Mouse (Mus musculus) cortical plate, adult 2 months (tissue): ENCODE data around the gene Dmbt1.
"Not testable (repeated sequence)": the region's sequence is repeated elsewhere in the genome, so short reads cannot be mapped to it uniquely, and the experiment has no call there.

Experiments
- CTCF ChIP-seq: fragments of 200-500 bp; IDR thresholded peaks from 2 replicates; pipeline ENCODE4 v1.5.1; 2011; ENCODE audit warnings: mild to moderate bottlenecking, control low read depth, low read length; ENCODE audit not compliant: insufficient read depth; ENCODE audit errors: extremely low read depth
- POLR2A ChIP-seq: fragments of 200-500 bp; IDR thresholded peaks from 2 replicates; pipeline ENCODE4 v1.6.1; 2011; ENCODE audit warnings: mild to moderate bottlenecking, low read length, control low read depth; ENCODE audit not compliant: insufficient read depth; ENCODE audit errors: extremely low read depth

GRCm38 (mm10) chr7:131074098-131074497 lies 42.2 kb downstream of the Dmbt1 start:
- not testable (repeated sequence) for TF ChIP-seq POLR2A, CTCF
